Mouse (Mus musculus) liver, embryonic 11.5 days (tissue): ENCODE results near the gene Gdpgp1. TPM values are rescaled to one million over a fixed set of nuclear protein-coding genes. Genes with fewer than 3 reads are reported as not detected.
A peak's percentile ranks its signal among the peaks of the same experiment; 100 is the strongest.

Experiments used
- ATAC-seq: fragments of 200-750 bp; cut with Nextera tagmentation; replicated peaks from 2 replicates; pipeline ENCODE4 v1.8.0; 2017; ENCODE audit warnings: moderate number of reproducible peaks, mild to moderate bottlenecking, moderate TSS enrichment, moderate library complexity; ENCODE audit not compliant: low FRiP score
- DNase-seq: peaks from one replicate; pipeline ENCODE4 v3.0.0-alpha.2; 2017; ENCODE audit warnings: low spot score
- H3K27ac ChIP-seq: fragments of 300-500 bp; sonication (generic); 2 replicates; pipeline ENCODE4 v1.5.1; 2014; ENCODE audit warnings: mild to moderate bottlenecking, low read depth, low read length, control low read depth
- H3K27me3 ChIP-seq: fragments of 300-500 bp; sonication (generic); replicated peaks from 2 replicates; pipeline ENCODE4 v1.6.1; 2014; ENCODE audit warnings: low read length, mixed read lengths; ENCODE audit not compliant: control insufficient read depth, insufficient read depth
- H3K36me3 ChIP-seq: fragments of 300-500 bp; sonication (generic); 2 replicates; pipeline ENCODE4 v1.6.1; 2014; ENCODE audit warnings: mild to moderate bottlenecking, low read length, moderate library complexity, mixed read lengths; ENCODE audit not compliant: control insufficient read depth, insufficient read depth
- H3K4me1 ChIP-seq: fragments of 300-500 bp; sonication (generic); replicated peaks from 2 replicates; pipeline ENCODE4 v1.6.1; 2014; ENCODE audit warnings: low read length, mixed read lengths; ENCODE audit not compliant: control insufficient read depth, insufficient read depth
- H3K4me2 ChIP-seq: fragments of 300-500 bp; sonication (generic); 2 replicates; pipeline ENCODE4 v1.6.1; 2014; ENCODE audit warnings: mild to moderate bottlenecking, control low read depth, moderate library complexity
- H3K4me3 ChIP-seq: fragments of 300-500 bp; sonication (generic); 2 replicates; pipeline ENCODE4 v1.5.1; 2014; ENCODE audit warnings: low read depth, low read length, control low read depth
- H3K9ac ChIP-seq: fragments of 300-500 bp; sonication (generic); 2 replicates; pipeline ENCODE4 v1.6.1; 2014; ENCODE audit warnings: low read depth, low read length, control low read depth
- H3K9me3 ChIP-seq: fragments of 300-500 bp; sonication (generic); 2 replicates; pipeline ENCODE4 v1.6.1; 2016; ENCODE audit warnings: low read length, inconsistent platforms, mixed read lengths; ENCODE audit not compliant: control insufficient read depth
- WGBS: fragments of 180-500 bp; shearing (Covaris S2); extraction: QIAGEN DNeasy Blood & Tissue Kit; methylation state at CpG from one replicate; pipeline ENCODE4 v1.1.7; 2014; 5-methylcytosine and 5-hydroxymethylcytosine counted together
- polyA plus RNA-seq: library from polyadenylated mRNA; unstranded; fragments of >200 nt; fragmentation: Nextera tagmentation; extraction: Ambion mirVana; gene quantifications from 2 replicates; pipeline ENCODE4 v1.2.1, GENCODE M21; 2014

The Gdpgp1 gene
- polyA plus RNA-seq, 1 experiment from 2014 or later, result 7.4 TPM

- Histone ChIP-seq H3K36me3 (no peaks in the 10 kb centered on the region), H3K9me3 (no peaks in the 10 kb centered on the region), H3K4me3 (no peak overlapping the region), H3K27ac (no peak overlapping the region), H3K4me1 (peaks cover 48% of the 10 kb centered on the region), H3K9ac (no peak overlapping the region), H3K4me2 (no peak overlapping the region), H3K27me3 (no peaks in the 10 kb centered on the region)
- 91% methylated on average over 2 of the region's 2 CpGs for WGBS
- ATAC-seq (no peak), DNase-seq (no peak)
Observed at GRCm38 (mm10) chr7:80188579-80189125, 44.0 kb upstream of the Gdpgp1 start.

DNA sequence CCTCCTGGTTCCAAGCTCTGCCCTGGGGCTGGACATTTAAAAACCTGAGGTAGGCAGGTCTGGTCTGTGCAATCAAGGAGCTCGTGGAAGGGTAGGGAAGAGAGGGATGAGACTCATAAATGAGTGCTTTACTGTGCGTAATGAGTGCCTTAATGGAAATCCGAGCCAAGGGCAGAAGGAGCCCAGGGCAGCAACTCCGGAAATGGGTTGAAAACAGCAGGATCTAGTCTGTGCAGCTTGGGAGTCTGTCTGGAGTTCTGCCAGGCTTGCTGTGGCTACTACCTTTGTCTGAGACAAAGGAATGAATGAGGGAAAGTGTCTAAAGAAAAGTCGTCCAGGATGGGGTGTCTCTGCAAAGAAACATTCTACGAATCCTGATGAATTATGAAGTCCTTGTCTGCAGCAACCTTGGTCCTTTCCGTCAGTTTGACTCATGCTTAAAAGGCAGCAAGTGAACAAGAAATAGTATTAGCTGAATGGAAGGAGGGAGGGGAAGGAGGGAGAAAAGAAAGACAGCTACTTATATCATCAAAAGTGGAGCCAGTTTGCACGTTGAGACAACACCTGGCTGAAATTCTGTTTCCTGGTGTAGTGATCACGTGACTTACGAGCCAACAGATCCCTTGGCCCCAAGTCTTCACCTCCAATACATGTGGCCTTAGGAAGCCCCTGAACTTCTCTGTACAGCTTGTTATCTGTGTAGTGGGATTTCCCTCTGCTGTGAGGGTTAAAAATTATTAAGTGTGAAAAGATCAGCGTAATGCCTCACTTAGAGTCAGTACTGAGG, 43.3 kb upstream of the Gdpgp1 start:
- no peak overlapping the region for H3K4me3 ChIP-seq
- no peak overlapping the region for H3K4me2 ChIP-seq
- WGBS, result 72% methylated on average over 11 of the region's 11 CpGs
- no peaks in the 10 kb centered on the region for H3K36me3 ChIP-seq
- H3K9me3 ChIP-seq, result no peaks in the 10 kb centered on the region
- no peaks in the 10 kb centered on the region for H3K27me3 ChIP-seq
- DNase-seq, result no peak
- H3K27ac ChIP-seq, result no peak overlapping the region
- no peak for ATAC-seq
- no peak overlapping the region for H3K9ac ChIP-seq
- H3K4me1 ChIP-seq, result peaks cover 50% of the 10 kb centered on the region

GRCm38 (mm10) chr7:80191455-80191854, 41.2 kb upstream of the Gdpgp1 start:
- H3K4me3 ChIP-seq, result no peak overlapping the region
- H3K9me3 ChIP-seq, result no peaks in the 10 kb centered on the region
- H3K27me3 ChIP-seq, result no peaks in the 10 kb centered on the region
- no peaks in the 10 kb centered on the region for H3K36me3 ChIP-seq
- H3K4me1 ChIP-seq, result peaks cover 46% of the 10 kb centered on the region
- H3K4me2 ChIP-seq, result peak overlapping the region; percentile 59
- 43% methylated on average over 5 of the region's 5 CpGs for WGBS
- no peak for DNase-seq
- ATAC-seq, result peak; percentile 35; the same call in 1 of the 2 replicates
- H3K9ac ChIP-seq, result peak overlapping the region; percentile 68
- H3K27ac ChIP-seq, result peak overlapping the region; percentile 72

DNA sequence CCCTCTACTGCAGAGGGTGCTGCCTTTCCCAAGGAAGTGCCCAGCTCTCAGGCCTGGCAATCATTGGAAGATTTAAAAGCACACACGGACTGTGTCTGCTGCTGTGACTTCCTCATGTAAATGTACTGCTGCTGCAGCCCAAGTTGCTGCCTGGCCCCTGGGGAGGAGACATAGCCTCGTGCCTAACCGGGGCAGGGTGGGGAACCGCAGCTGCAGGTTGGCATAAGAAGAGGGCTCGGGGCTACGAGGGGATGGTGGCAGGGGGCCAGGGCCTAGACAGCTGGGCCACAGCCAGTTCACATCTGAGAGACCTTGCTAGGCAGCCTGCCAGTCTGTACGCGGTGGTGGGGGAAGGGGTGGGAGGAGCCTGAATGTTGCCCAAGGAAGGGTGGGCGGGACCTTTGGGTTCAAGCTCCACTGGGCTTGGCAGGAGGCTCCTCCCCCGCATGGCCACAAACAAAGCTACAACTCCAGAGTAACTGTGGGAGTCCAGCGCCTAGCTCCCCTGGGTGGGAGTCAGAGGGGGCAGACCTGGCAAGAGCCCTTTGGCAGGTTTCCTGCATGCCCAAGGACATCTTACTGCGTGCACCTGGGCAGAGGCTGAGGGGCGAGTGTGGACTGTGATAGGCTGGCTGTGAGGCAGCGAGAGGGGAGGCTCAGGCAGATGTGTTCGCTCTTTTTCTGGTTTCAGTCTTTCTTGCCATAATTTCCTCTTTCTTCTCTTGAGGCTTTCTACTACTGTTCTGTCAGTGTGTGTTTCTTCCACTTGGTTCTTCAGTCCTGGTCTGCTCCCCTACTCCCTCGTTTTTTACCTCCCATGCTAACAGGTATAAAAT, 40.2 kb upstream of the Gdpgp1 start:
- no peaks in the 10 kb centered on the region for H3K9me3 ChIP-seq
- H3K27ac ChIP-seq, result peak overlapping the region; percentile 72
- WGBS, result 12% methylated on average over 16 of the region's 16 CpGs
- H3K4me3 ChIP-seq, result peak overlapping the region; percentile 35
- H3K4me2 ChIP-seq, result peak overlapping the region; percentile 59
- H3K4me1 ChIP-seq, result peaks cover 47% of the 10 kb centered on the region
- DNase-seq (peak; percentile 87), ATAC-seq (peak; percentile 84)
- H3K36me3 ChIP-seq, result no peaks in the 10 kb centered on the region
- H3K27me3 ChIP-seq, result no peaks in the 10 kb centered on the region
- H3K9ac ChIP-seq, result peak overlapping the region; percentile 68

DNA sequence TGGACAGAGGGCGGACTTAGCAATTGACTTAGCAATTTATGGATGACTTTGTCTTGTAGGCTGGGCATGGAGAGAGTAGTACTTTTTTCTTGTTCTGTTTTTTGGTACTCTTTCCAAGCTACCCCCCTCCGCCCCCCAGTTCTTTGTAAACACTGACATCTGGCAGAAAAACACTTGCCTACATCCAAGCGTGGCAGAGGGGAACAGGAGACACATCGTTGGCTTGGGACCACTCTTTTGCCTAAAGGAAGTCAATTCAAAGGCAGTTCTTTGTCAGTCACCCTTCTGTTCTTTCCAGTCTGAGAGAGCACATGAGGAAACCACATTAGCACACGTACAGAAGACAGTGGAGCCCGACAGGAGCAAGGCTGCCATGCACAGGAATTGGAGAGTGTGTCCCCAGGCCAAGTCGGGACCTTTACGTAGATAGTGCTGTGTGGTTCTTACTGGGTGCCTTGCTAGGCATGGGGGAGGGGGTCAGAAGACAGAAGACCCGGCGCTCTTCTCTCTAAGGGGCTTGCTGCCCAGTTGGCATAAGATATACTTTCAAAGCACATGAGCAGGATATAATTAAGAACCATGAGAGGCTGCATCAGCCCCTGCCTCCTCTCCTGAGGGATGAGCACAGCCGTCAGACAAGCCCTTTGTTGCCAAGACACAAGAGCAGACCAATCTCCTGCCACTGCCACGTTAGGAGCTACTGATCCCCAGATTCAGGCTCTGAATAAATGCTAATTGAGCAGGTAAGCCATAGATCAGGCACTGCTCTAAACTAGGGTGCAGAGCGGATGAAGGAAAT, 38.5 kb upstream of the Gdpgp1 start:
- WGBS, result 69% methylated on average over 13 of the region's 13 CpGs
- peaks cover 50% of the 10 kb centered on the region for H3K4me1 ChIP-seq

GRCm38 (mm10) chr7:80195146-80195545, 37.5 kb upstream of the Gdpgp1 start:
- H3K36me3 ChIP-seq, result 0 out of 2 replicates have a peak, but pooled peaks cover 1% of the 10 kb centered on the region
- DNase-seq, result no peak
- H3K4me2 ChIP-seq, result no peak overlapping the region
- H3K9me3 ChIP-seq, result no peaks in the 10 kb centered on the region
- no peak overlapping the region for H3K4me3 ChIP-seq
- no peak overlapping the region for H3K9ac ChIP-seq
- peaks cover 59% of the 10 kb centered on the region for H3K4me1 ChIP-seq
- ATAC-seq, result no peak
- WGBS, result 62% methylated on average over 5 of the region's 5 CpGs
- H3K27me3 ChIP-seq, result no peaks in the 10 kb centered on the region
- peak overlapping the region; percentile 16; the same call in 1 of the 2 replicates for H3K27ac ChIP-seq

More for the DNA sequence above, 38.5 kb upstream of the Gdpgp1 start:
- no peak for DNase-seq
- no peaks in the 10 kb centered on the region for H3K27me3 ChIP-seq
- no peak for ATAC-seq
- H3K4me2 ChIP-seq, result no peak overlapping the region
- H3K9ac ChIP-seq, result peak overlapping the region; percentile 21; the same call in 1 of the 2 replicates
- H3K27ac ChIP-seq, result no peak overlapping the region
- no peaks in the 10 kb centered on the region for H3K9me3 ChIP-seq
- H3K36me3 ChIP-seq, result no peaks in the 10 kb centered on the region
- H3K4me3 ChIP-seq, result no peak overlapping the region

DNA sequence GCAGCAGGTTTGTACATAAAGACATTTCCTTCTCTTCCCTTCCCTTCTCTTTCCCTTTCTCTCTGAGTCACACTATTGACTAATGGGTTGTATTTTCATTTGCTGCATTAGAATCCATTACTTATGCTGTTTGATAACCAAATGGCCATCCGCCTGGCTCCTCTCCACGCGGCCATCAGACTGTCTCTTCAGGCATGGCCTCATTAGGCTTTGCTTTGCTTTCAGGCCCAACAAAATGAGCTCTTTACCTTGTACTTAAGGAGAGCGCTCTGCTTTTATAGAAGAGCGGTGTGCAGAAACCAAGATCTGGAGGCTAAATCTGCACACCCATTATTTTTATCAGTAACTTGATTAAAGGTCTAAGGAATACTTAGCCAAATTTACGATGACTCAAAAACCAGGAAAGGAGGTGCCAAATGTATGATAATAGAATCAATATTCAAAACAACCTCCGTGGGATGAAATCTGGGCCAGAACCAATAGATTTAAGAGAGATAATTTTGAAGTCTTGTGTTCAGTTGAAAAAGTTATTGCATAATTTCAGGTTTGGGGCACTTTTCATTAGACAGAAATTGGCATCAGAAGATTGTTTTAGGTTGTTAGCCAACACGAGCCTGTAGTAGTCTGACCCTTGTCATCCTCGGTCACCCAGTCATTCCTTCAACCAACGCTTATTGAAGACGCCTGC, 36.9 kb upstream of the Gdpgp1 start:
- no peaks in the 10 kb centered on the region for H3K27me3 ChIP-seq
- H3K9me3 ChIP-seq, result no peaks in the 10 kb centered on the region
- H3K27ac ChIP-seq, result peak overlapping the region; percentile 16; the same call in 1 of the 2 replicates
- H3K4me2 ChIP-seq, result no peak overlapping the region
- DNase-seq (no peak), ATAC-seq (no peak)
- 0 out of 2 replicates have a peak, but pooled peaks cover 4% of the 10 kb centered on the region for H3K36me3 ChIP-seq
- no peak overlapping the region for H3K9ac ChIP-seq
- no peak overlapping the region for H3K4me3 ChIP-seq
- 89% methylated on average over 10 of the region's 11 CpGs for WGBS
- peaks cover 65% of the 10 kb centered on the region for H3K4me1 ChIP-seq
